Mouse (Mus musculus): ENCODE results near the gene Pcdh9. TPM values are rescaled to one million over a fixed set of nuclear protein-coding genes. Genes with fewer than 3 reads are reported as not detected.

Pcdh9 gene
- polyA plus RNA-seq, 1 experiment from 2014 or later: 9.4 TPM

DNA sequence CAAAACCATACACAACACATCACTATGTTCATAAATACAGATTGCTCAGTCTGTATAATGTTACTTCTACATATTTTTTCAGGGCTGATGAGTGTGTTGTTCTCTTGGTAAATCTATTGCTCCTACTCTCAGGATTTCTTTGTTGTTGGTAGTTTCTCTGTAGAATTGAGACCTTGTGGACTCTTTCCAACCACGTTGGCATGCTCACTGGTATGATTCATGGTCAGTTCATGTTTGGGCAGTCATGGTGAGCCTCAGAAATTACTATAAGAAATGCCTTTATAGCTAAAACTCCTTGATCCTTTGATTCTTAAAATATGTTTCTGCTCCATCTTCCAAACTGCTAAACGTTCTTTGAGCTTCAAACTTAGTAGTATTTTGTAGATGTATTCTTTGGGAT, 326.1 kb downstream of the Pcdh9 start:
- Histone ChIP-seq H3K9ac (no peak overlapping the region), H3K4me1 (ENCODE audit: insufficient read depth) (no peaks in the 10 kb centered on the region), H3K4me2 (no peak overlapping the region), H3K9me3 (ENCODE audit: low read depth, low read length) (no peaks in the 10 kb centered on the region), H3K27ac (ENCODE audit: low read depth) (no peak overlapping the region), H3K36me3 (ENCODE audit: insufficient read depth) (no peaks in the 10 kb centered on the region), H3K27me3 (ENCODE audit: insufficient read depth, low read length) (no peaks in the 10 kb centered on the region), H3K4me3 (ENCODE audit: low read depth, low read length) (no peak overlapping the region)
- WGBS: 74% methylated on average over 2 of the region's 2 CpGs
- ATAC-seq (ENCODE audit: insufficient read depth): no peak
- no peak for TF ChIP-seq CTCF (IDR thresholded peaks at IDR 0.05; ENCODE audit: low read depth)
- no peak for DNase-seq

DNA sequence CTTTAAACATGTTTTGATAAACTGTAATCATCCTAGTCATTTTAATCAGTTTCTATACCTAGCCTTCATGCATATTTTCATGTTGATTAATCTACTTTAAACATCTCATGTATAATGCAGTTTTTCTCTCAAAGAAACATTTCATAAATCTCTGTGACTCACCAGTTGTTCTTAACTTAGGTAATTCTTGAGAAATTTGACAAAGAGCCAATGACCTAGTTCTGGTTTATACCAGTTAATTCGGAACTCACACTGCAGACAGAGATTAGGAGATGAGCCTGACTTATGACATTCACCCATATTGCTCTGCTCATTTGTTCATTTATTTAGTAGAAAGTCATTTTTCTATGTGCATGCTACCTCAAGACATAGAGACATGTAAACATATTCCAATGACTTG, 328.9 kb downstream of the Pcdh9 start:
- no peak for ATAC-seq (ENCODE audit: insufficient read depth)
- 62% methylated on average over 1 of the region's 1 CpGs for WGBS
- Histone ChIP-seq H3K9ac (no peak overlapping the region), H3K9me3 (ENCODE audit: low read depth, low read length) (no peaks in the 10 kb centered on the region), H3K4me1 (ENCODE audit: insufficient read depth) (no peaks in the 10 kb centered on the region), H3K27ac (ENCODE audit: low read depth) (no peak overlapping the region), H3K27me3 (ENCODE audit: insufficient read depth, low read length) (no peaks in the 10 kb centered on the region), H3K4me2 (no peak overlapping the region), H3K4me3 (ENCODE audit: low read depth, low read length) (no peak overlapping the region), H3K36me3 (ENCODE audit: insufficient read depth) (no peaks in the 10 kb centered on the region)
- no peak for DNase-seq
- TF ChIP-seq CTCF (IDR thresholded peaks at IDR 0.05; ENCODE audit: low read depth): no peak

DNA sequence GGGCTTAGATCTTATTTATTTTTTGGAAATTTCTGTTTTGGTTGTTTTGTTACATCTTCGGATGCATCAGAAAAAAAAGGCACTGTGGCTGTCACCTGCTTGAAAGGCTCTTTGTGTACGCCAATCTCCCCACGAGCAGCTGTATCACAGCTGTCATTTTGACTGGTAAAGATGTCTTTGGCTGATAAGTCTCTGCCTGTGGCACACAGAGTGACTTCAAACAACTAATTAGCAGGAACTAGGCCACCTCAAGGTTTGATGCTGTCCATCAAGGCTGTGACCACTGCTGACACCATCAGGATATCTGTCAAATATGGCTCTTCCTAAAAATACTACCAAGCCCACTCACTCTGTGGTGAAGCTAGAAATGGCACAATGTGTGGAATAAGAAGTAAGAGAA, 336.7 kb downstream of the Pcdh9 start:
- ATAC-seq (ENCODE audit: insufficient read depth) (no peak), DNase-seq (no peak)
- Histone ChIP-seq H3K4me1 (ENCODE audit: insufficient read depth) (no peaks in the 10 kb centered on the region), H3K4me3 (ENCODE audit: low read depth, low read length) (no peak overlapping the region), H3K27me3 (ENCODE audit: insufficient read depth, low read length) (no peaks in the 10 kb centered on the region), H3K4me2 (no peak overlapping the region), H3K9ac (no peak overlapping the region), H3K9me3 (ENCODE audit: low read depth, low read length) (no peaks in the 10 kb centered on the region), H3K36me3 (ENCODE audit: insufficient read depth) (no peaks in the 10 kb centered on the region), H3K27ac (ENCODE audit: low read depth) (no peak overlapping the region)
- TF ChIP-seq CTCF (IDR thresholded peaks at IDR 0.05; ENCODE audit: low read depth): no peak
- 63% methylated on average over 3 of the region's 3 CpGs for WGBS

DNA sequence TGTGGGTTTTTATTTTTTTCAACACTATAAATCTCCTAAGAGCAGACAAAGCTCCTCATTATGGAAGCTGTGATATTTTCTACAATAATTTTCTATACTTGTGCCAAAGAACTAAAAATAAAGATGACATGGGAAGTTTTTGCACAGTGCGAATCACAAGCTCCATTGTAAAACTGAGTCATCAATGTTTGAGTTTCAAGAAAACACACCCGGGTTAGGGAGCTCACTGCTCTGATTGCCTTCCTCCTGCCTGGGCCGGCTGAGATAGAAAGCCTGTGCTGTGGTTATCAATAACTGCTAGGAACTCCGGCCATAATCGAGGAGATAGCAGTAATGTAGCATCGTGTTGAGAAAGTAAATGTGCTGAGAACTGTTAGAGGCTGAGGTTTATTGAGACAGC, 344.9 kb downstream of the Pcdh9 start:
- no peak overlapping the region for H3K4me2 ChIP-seq
- no peak overlapping the region for H3K4me3 ChIP-seq (ENCODE audit: low read depth, low read length)
- whole genome bisulfite sequencing: 48% methylated on average over 6 of the region's 6 CpGs
- no peaks in the 10 kb centered on the region for H3K36me3 ChIP-seq (ENCODE audit: insufficient read depth)
- ATAC-seq (ENCODE audit: insufficient read depth) (no peak), DNase-seq (no peak)
- TF ChIP-seq CTCF (IDR thresholded peaks at IDR 0.05; ENCODE audit: low read depth): no peak
- no peaks in the 10 kb centered on the region for H3K9me3 ChIP-seq (ENCODE audit: low read depth, low read length)
- H3K27ac ChIP-seq (ENCODE audit: low read depth): no peak overlapping the region
- H3K9ac ChIP-seq: no peak overlapping the region
- H3K27me3 ChIP-seq (ENCODE audit: insufficient read depth, low read length): no peaks in the 10 kb centered on the region
- no peaks in the 10 kb centered on the region for H3K4me1 ChIP-seq (ENCODE audit: insufficient read depth)

DNA sequence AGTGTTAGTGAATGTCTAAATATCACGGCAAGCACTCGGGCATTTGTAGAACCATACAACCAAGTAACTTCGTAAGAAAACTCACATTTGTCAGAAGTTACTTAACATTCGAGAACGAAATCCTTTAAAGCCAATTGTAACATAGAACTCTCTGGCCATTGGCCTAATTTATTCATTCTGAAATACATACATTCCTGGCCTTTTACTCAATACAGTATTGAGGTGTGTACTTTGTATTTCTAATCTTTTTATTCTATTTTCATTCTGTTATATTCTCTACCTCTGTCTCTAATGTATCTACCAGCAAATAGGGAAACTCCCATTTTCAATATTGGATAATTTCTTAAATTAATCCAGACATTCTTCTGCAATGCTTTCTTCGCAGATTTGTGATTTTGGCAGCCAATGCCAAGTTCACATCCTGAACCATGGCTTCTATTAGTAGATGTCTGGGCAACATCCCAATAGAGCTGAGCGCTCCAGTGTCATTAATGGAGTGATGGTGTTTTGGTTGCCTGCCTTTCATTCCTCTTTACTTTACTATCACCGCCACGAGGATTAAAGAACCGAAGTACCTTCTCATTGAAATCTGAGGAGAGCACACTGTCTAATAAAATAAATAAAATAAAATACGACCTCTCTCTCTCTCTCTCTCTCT, 346.4 kb downstream of the Pcdh9 start:
- H3K27ac ChIP-seq (ENCODE audit: low read depth): no peak overlapping the region
- H3K4me1 ChIP-seq (ENCODE audit: insufficient read depth): no peaks in the 10 kb centered on the region
- H3K4me2 ChIP-seq: no peak overlapping the region
- H3K9me3 ChIP-seq (ENCODE audit: low read depth, low read length): no peaks in the 10 kb centered on the region
- no peaks in the 10 kb centered on the region for H3K27me3 ChIP-seq (ENCODE audit: insufficient read depth, low read length)
- H3K4me3 ChIP-seq (ENCODE audit: low read depth, low read length): no peak overlapping the region
- ATAC-seq (ENCODE audit: insufficient read depth) (no peak), DNase-seq (peak; percentile 23)
- 75% methylated on average over 11 of the region's 11 CpGs for WGBS
- TF ChIP-seq CTCF (IDR thresholded peaks at IDR 0.05; ENCODE audit: low read depth): no peak
- no peak overlapping the region for H3K9ac ChIP-seq
- H3K36me3 ChIP-seq (ENCODE audit: insufficient read depth): no peaks in the 10 kb centered on the region

GRCm38 (mm10) chr14:93543561-93543960, 346.9 kb downstream of the Pcdh9 start:
- no peak overlapping the region for H3K4me3 ChIP-seq (ENCODE audit: low read depth, low read length)
- H3K4me2 ChIP-seq: no peak overlapping the region
- WGBS: 60% methylated on average over 3 of the region's 3 CpGs
- no peaks in the 10 kb centered on the region for H3K27me3 ChIP-seq (ENCODE audit: insufficient read depth, low read length)
- no peaks in the 10 kb centered on the region for H3K4me1 ChIP-seq (ENCODE audit: insufficient read depth)
- H3K36me3 ChIP-seq (ENCODE audit: insufficient read depth): no peaks in the 10 kb centered on the region
- no peak overlapping the region for H3K27ac ChIP-seq (ENCODE audit: low read depth)
- H3K9me3 ChIP-seq (ENCODE audit: low read depth, low read length): no peaks in the 10 kb centered on the region
- DNase-seq (no peak), ATAC-seq (ENCODE audit: insufficient read depth) (no peak)
- TF ChIP-seq CTCF (IDR thresholded peaks at IDR 0.05; ENCODE audit: low read depth): no peak
- H3K9ac ChIP-seq: no peak overlapping the region

DNA sequence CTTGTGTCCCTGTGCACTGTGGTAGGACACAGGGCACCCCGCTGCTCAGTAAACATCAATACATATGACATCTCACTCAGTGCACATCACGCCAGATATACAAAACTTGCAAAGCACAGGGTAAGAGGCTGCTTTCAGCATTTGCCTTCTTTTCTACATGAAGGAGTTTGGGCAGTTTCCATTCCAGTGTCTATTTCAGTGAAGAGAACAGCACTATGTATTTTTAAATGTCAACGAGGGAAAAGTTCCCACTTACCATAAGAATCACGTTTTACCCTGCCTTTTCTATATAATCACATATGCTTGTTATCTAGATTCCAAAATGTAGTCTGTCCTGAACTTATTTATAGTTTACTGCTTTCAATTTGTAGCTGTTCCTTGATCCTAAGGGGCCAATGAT, 355.6 kb downstream of the Pcdh9 start:
- Histone ChIP-seq H3K27ac (ENCODE audit: low read depth) (no peak overlapping the region), H3K9ac (no peak overlapping the region), H3K36me3 (ENCODE audit: insufficient read depth) (no peaks in the 10 kb centered on the region), H3K27me3 (ENCODE audit: insufficient read depth, low read length) (no peaks in the 10 kb centered on the region), H3K4me1 (ENCODE audit: insufficient read depth) (no peaks in the 10 kb centered on the region), H3K9me3 (ENCODE audit: low read depth, low read length) (no peaks in the 10 kb centered on the region), H3K4me3 (ENCODE audit: low read depth, low read length) (no peak overlapping the region), H3K4me2 (no peak overlapping the region)
- DNase-seq: no peak
- TF ChIP-seq CTCF (IDR thresholded peaks at IDR 0.05; ENCODE audit: low read depth): no peak
- no peak for ATAC-seq (ENCODE audit: insufficient read depth)
- 62% methylated on average over 4 of the region's 4 CpGs for WGBS

DNA sequence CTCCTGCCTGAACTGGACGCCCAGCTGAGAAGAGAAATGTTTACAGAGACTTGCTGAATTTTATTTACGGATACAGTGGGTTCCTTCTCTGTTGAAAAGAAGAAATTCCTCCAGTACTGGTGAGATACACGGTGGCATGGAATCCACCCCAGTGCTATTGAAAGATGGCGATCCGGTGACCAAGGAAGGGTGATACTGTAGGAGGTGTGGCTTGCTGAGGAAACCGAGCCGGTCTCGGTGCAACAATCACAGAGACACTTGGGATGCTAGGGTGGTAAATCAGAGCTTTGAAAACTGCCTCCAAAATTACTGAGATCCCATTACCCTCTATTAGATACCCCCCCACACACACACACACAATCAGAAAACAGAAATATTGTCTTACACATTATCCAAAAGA, 367.0 kb downstream of the Pcdh9 start:
- no peak for TF ChIP-seq CTCF (IDR thresholded peaks at IDR 0.05; ENCODE audit: low read depth)
- H3K9ac ChIP-seq: no peak overlapping the region
- 50% methylated on average over 8 of the region's 8 CpGs for WGBS
- DNase-seq: no peak
- no peak for ATAC-seq (ENCODE audit: insufficient read depth)
- H3K36me3 ChIP-seq (ENCODE audit: insufficient read depth): no peaks in the 10 kb centered on the region
- no peak overlapping the region for H3K4me2 ChIP-seq
- H3K9me3 ChIP-seq (ENCODE audit: low read depth, low read length): no peaks in the 10 kb centered on the region
- H3K27me3 ChIP-seq (ENCODE audit: insufficient read depth, low read length): no peaks in the 10 kb centered on the region
- no peak overlapping the region for H3K27ac ChIP-seq (ENCODE audit: low read depth)
- no peaks in the 10 kb centered on the region for H3K4me1 ChIP-seq (ENCODE audit: insufficient read depth)
- H3K4me3 ChIP-seq (ENCODE audit: low read depth, low read length): no peak overlapping the region
